8 mouse cellular contexts compared by ENCODE assay signal in the genomic region with DNA sequence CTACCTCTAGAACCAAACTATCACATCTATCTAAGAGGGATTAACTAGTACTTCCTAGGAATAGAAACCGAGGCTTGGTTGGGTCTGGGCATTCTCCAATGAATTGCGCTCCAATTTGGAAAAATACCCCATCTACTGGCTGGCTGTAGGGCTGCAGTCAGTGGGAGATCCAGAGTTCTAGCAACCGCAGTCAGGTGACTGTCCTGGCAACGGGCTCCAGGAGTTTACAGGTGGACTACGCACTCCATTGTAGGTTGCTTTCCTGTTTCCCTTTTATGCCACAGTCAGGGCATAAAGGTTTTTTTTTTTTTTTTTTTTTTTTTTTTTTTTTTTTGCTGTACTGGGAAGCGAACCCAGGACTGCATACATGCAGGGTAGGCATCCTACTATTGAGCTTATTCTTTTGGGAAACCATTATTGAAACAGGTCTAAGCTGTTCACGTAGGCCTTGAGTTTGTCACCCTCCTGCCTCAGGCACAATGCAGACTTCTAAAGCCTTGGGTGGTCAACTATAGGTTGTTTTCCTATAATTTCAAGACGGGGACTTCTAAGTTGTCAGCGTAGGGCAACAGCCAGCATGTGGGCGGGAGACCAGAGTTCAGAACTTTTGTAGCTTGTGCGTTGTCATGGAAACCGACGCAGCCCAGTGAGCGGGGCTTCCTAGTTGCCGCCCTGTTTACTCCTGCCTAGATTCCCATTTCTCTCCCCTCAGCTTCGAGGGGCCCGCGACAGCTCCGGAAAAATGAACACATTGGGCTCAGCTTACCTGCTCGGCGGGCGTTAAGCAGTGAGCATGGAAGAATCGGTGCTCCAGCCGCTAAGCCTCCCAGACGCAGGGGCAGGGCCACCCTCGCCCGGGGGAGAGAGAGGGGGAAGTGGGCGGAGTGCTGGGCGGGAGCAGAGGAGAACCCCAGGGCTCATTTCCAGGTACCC. TPM values are rescaled to one million over a fixed set of nuclear protein-coding genes. Genes with fewer than 3 reads are reported as not detected.
DNase-seq lines count a peak whose midpoint lies in the region; ATAC-seq lines count a peak whose summit lies in the region.

Gene Nek5 (minus strand): TSS at position 834 of the 933 bp plus-strand sequence.

- no peaks in the 10 kb centered on the region for H3K9me3 ChIP-seq in hindbrain, embryonic 15.5 days
- H3K9me3 ChIP-seq in midbrain, embryonic 15.5 days = no peaks in the 10 kb centered on the region

- H3K9ac ChIP-seq in hindbrain, embryonic 15.5 days = 0 out of 2 replicates have a peak within 1 kb of the TSS, but pooled peaks have one; percentile 1
- H3K9ac ChIP-seq in midbrain, embryonic 15.5 days = peak within 1 kb of the TSS; percentile 21; the same call in 1 of the 2 replicates

- H3K4me3 ChIP-seq in hindbrain, embryonic 15.5 days = peak within 1 kb of the TSS; percentile 36
- H3K4me3 ChIP-seq in midbrain, embryonic 15.5 days = peak within 1 kb of the TSS; percentile 36

- H3K27me3 ChIP-seq in hindbrain, embryonic 15.5 days = no peaks in the 10 kb centered on the region
- H3K27me3 ChIP-seq in midbrain, embryonic 15.5 days (replicated peaks) = no peaks in the 10 kb centered on the region

- DNase-seq in frontal cortex, postnatal 25 days (ENCODE audit: low spot score in 2 of 2) = no peak
- DNase-seq in adrenal gland, adult 2 months = peak; percentile 75
- peak; percentile 16 for DNase-seq in fibroblast of lung, adult 2 months (ENCODE audit: low read depth)
- DNase-seq in liver = peak; percentile 53
- DNase-seq in thymus, adult 18-20 months = peak; percentile 4 to 12

- peak; percentile 55 for ATAC-seq in frontal cortex, adult (ENCODE audit: low TSS enrichment)
- peak; percentile 83; the same call in 1 of the 2 replicates for ATAC-seq in hindbrain, embryonic 15.5 days (ENCODE audit: low FRiP score, low read depth)
- ATAC-seq in midbrain, embryonic 15.5 days (replicated peaks) = peak; percentile 83

- H3K4me2 ChIP-seq in hindbrain, embryonic 15.5 days = peak within 1 kb of the TSS; percentile 61
- peak within 1 kb of the TSS; percentile 60 for H3K4me2 ChIP-seq in midbrain, embryonic 15.5 days

- WGBS in hindbrain, embryonic 15.5 days = 2% methylated on average over 29 of the region's 29 CpGs
- WGBS in midbrain, embryonic 15.5 days = 1% methylated on average over 29 of the region's 29 CpGs

- peaks cover 14% of the 10 kb centered on the region; the same call in 1 of the 2 replicates for H3K36me3 ChIP-seq in hindbrain, embryonic 15.5 days
- H3K36me3 ChIP-seq in midbrain, embryonic 15.5 days (replicated peaks) = 0 out of 2 replicates have a peak, but pooled peaks cover 5% of the 10 kb centered on the region

- peaks cover 11% of the 10 kb centered on the region for H3K4me1 ChIP-seq in hindbrain, embryonic 15.5 days (replicated peaks)
- peaks cover 7% of the 10 kb centered on the region for H3K4me1 ChIP-seq in midbrain, embryonic 15.5 days

- no peak within 1 kb of the TSS for H3K27ac ChIP-seq in hindbrain, embryonic 15.5 days (replicated peaks)
- H3K27ac ChIP-seq in midbrain, embryonic 15.5 days = no peak within 1 kb of the TSS

RNA-seq across cellular contexts. Expression of gene Nek5, which starts in this region (rescaled TPM):
- total RNA-seq in adrenal gland, adult 2 months (2021) = 10 to 100 TPM in 1 of 2 experiments, 1 to 10 TPM in 1; 3.1 to 11.1 TPM
- 0.95 and 1.7 TPM in 2 replicates for polyA plus RNA-seq in adrenal gland, adult 2 months (2012; rRNA removed)
- 1.2 and 1.6 TPM in 2 replicates for polyA plus RNA-seq in hindbrain, embryonic 15.5 days (2015; fragmentation: Nextera tagmentation; extraction: Ambion mirVana)
- 1.1 and 1.3 TPM in 2 replicates for polyA plus RNA-seq in midbrain, embryonic 15.5 days (2015; fragmentation: Nextera tagmentation; extraction: Ambion mirVana)

Comparison
In these comparisons a context has a peak if more than half of its experiments do, and no peak if none do; other contexts are left out.
1. DNase-seq: peak in adrenal gland, adult 2 months (single experiment), fibroblast of lung, adult 2 months (single experiment), liver (single experiment) and thymus, adult 18-20 months (2 of 2); none in frontal cortex, postnatal 25 days (0 of 2).
2. Peak in every context shown above with its lines, with median percentiles within 50 percentile points of each other: ATAC-seq.